Comparison of ENCODE assay signal across 19 mouse cellular contexts in genomic region chr16:91867672-91868071, GRCm38 (mm10).
DNase-seq lines count a peak whose midpoint lies in the region; ATAC-seq and TF ChIP-seq lines count a peak whose summit lies in the region.
"Had no signal": no experiment of that assay in that cellular context is flagged by ENCODE, and none has a peak within 500 bp of the region (broad histone marks: within the 10 kb centered on the region; RNA-seq: fewer than 3 reads in every experiment).

No protein-coding gene starts in this region.

- 0 out of 2 replicates have a peak overlapping the region, but pooled peaks have one; percentile 52 for H3K27ac ChIP-seq in hindbrain, embryonic 13.5 days
- H3K27ac ChIP-seq in hindbrain, embryonic 12.5 days: no peak overlapping the region
- peak overlapping the region; percentile 23 for H3K27ac ChIP-seq in neural tube, embryonic 13.5 days (replicated peaks)
- peak overlapping the region; percentile 3; the same call in 1 of the 2 replicates for H3K27ac ChIP-seq in hindbrain, embryonic 16.5 days (ENCODE audit: low read depth, low read length)
- no peak overlapping the region for H3K27ac ChIP-seq in intestine, postnatal 0 days (ENCODE audit: low read depth, low read length)
- H3K27ac ChIP-seq: heart, embryonic 10.5 days; intestine, embryonic 15.5 days; limb, embryonic 15.5 days; lung, embryonic 15.5 days had no signal

- H3K4me3 ChIP-seq in hindbrain, embryonic 13.5 days: no peak overlapping the region
- H3K4me3 ChIP-seq in hindbrain, embryonic 12.5 days: no peak overlapping the region
- no peak overlapping the region for H3K4me3 ChIP-seq in neural tube, embryonic 13.5 days
- H3K4me3 ChIP-seq in hindbrain, embryonic 16.5 days (ENCODE audit: low read length): no peak overlapping the region
- no peak overlapping the region for H3K4me3 ChIP-seq in intestine, postnatal 0 days (ENCODE audit: low read depth, low read length)
- H3K4me3 ChIP-seq: heart, embryonic 10.5 days; intestine, embryonic 15.5 days; limb, embryonic 15.5 days; lung, embryonic 15.5 days; myocyte had no signal

- H3K36me3 ChIP-seq in hindbrain, embryonic 13.5 days: peaks cover 92% of the 10 kb centered on the region
- H3K36me3 ChIP-seq in hindbrain, embryonic 12.5 days: peaks cover 83% of the 10 kb centered on the region
- H3K36me3 ChIP-seq in neural tube, embryonic 13.5 days: peaks cover 93% of the 10 kb centered on the region
- H3K36me3 ChIP-seq in hindbrain, embryonic 16.5 days (ENCODE audit: control insufficient read depth, insufficient read depth, low read length): peaks cover 35% of the 10 kb centered on the region
- peaks cover 48% of the 10 kb centered on the region; the same call in 1 of the 2 replicates for H3K36me3 ChIP-seq in intestine, postnatal 0 days (ENCODE audit: control insufficient read depth, insufficient read depth)
- H3K36me3 ChIP-seq: intestine, embryonic 15.5 days had no signal

- no peak for TF ChIP-seq CTCF in intestine, postnatal 0 days (IDR thresholded peaks at IDR 0.05; ENCODE audit: low read depth)

- H3K27me3 ChIP-seq in hindbrain, embryonic 13.5 days: no peaks in the 10 kb centered on the region
- no peaks in the 10 kb centered on the region for H3K27me3 ChIP-seq in hindbrain, embryonic 12.5 days
- H3K27me3 ChIP-seq in neural tube, embryonic 13.5 days: no peaks in the 10 kb centered on the region
- H3K27me3 ChIP-seq in hindbrain, embryonic 16.5 days (replicated peaks; ENCODE audit: control insufficient read depth, insufficient read depth, low read length): no peaks in the 10 kb centered on the region
- no peaks in the 10 kb centered on the region for H3K27me3 ChIP-seq in intestine, postnatal 0 days (replicated peaks; ENCODE audit: control insufficient read depth, insufficient read depth, low read length)
- H3K27me3 ChIP-seq: intestine, embryonic 15.5 days; limb, embryonic 15.5 days; lung, embryonic 15.5 days had no signal

- H3K4me1 ChIP-seq in hindbrain, embryonic 13.5 days (replicated peaks): peaks cover 3% of the 10 kb centered on the region; the same call in 1 of the 2 replicates
- H3K4me1 ChIP-seq in hindbrain, embryonic 12.5 days: peaks cover 4% of the 10 kb centered on the region; the same call in 1 of the 2 replicates
- peaks cover 21% of the 10 kb centered on the region for H3K4me1 ChIP-seq in neural tube, embryonic 13.5 days (replicated peaks)
- no peaks in the 10 kb centered on the region; the same call in 1 of the 2 replicates for H3K4me1 ChIP-seq in hindbrain, embryonic 16.5 days (ENCODE audit: control insufficient read depth, insufficient read depth, low read depth, low read length)
- H3K4me1 ChIP-seq in intestine, postnatal 0 days (replicated peaks; ENCODE audit: control insufficient read depth, insufficient read depth, low read length): no peaks in the 10 kb centered on the region
- H3K4me1 ChIP-seq: lung, embryonic 15.5 days had no signal

- H3K9ac ChIP-seq in hindbrain, embryonic 13.5 days: no peak overlapping the region
- H3K9ac ChIP-seq in hindbrain, embryonic 12.5 days: no peak overlapping the region
- no peak overlapping the region for H3K9ac ChIP-seq in neural tube, embryonic 13.5 days
- no peak overlapping the region for H3K9ac ChIP-seq in hindbrain, embryonic 16.5 days (ENCODE audit: low read depth, low read length)
- H3K9ac ChIP-seq in intestine, postnatal 0 days (ENCODE audit: low read depth, low read length): no peak overlapping the region
- H3K9ac ChIP-seq: intestine, embryonic 15.5 days; limb, embryonic 15.5 days; lung, embryonic 15.5 days had no signal

- H3K9me3 ChIP-seq in hindbrain, embryonic 13.5 days: no peaks in the 10 kb centered on the region
- H3K9me3 ChIP-seq in hindbrain, embryonic 12.5 days (replicated peaks): no peaks in the 10 kb centered on the region
- H3K9me3 ChIP-seq in neural tube, embryonic 13.5 days: no peaks in the 10 kb centered on the region
- H3K9me3 ChIP-seq in hindbrain, embryonic 16.5 days (ENCODE audit: control insufficient read depth, low read length): no peaks in the 10 kb centered on the region
- H3K9me3 ChIP-seq in intestine, postnatal 0 days (ENCODE audit: control insufficient read depth): no peaks in the 10 kb centered on the region
- H3K9me3 ChIP-seq: G1E; heart, embryonic 10.5 days; intestine, embryonic 15.5 days; limb, embryonic 15.5 days; lung, embryonic 15.5 days had no signal

- WGBS in hindbrain, embryonic 13.5 days: 91% methylated on average over 8 of the region's 8 CpGs
- 93% methylated on average over 8 of the region's 8 CpGs for WGBS in hindbrain, embryonic 12.5 days
- WGBS in neural tube, embryonic 13.5 days: 80% methylated on average over 8 of the region's 8 CpGs
- 75% methylated on average over 8 of the region's 8 CpGs for WGBS in hindbrain, embryonic 16.5 days
- 95% methylated on average over 8 of the region's 8 CpGs for WGBS in intestine, postnatal 0 days

- H3K4me2 ChIP-seq in hindbrain, embryonic 13.5 days: no peak overlapping the region
- H3K4me2 ChIP-seq in hindbrain, embryonic 12.5 days (replicated peaks): no peak overlapping the region
- no peak overlapping the region for H3K4me2 ChIP-seq in neural tube, embryonic 13.5 days
- no peak overlapping the region for H3K4me2 ChIP-seq in hindbrain, embryonic 16.5 days (ENCODE audit: low read length)
- H3K4me2 ChIP-seq in intestine, postnatal 0 days (replicated peaks; ENCODE audit: low read depth): no peak overlapping the region
- H3K4me2 ChIP-seq: intestine, embryonic 15.5 days; limb, embryonic 15.5 days; lung, embryonic 15.5 days had no signal

- no peak for ATAC-seq in hindbrain, embryonic 13.5 days (ENCODE audit: low FRiP score)
- no peak for ATAC-seq in hindbrain, embryonic 12.5 days (ENCODE audit: low FRiP score)
- ATAC-seq in neural tube, embryonic 13.5 days (ENCODE audit: low read depth): no peak
- 0 out of 2 replicates have a peak, but pooled peaks have one; percentile 46 for ATAC-seq in hindbrain, embryonic 16.5 days
- ATAC-seq in intestine, postnatal 0 days: no peak
- ATAC-seq: intestine, embryonic 15.5 days had no signal

- no peak for DNase-seq in neural tube, embryonic 10.5 days (ENCODE audit: extremely low spot score, low spot score)
- no peak for DNase-seq in right cerebral cortex, postnatal 36 days (ENCODE audit: low spot score in 2 of 2)
- DNase-seq: adrenal gland, adult 2 months; gastrocnemius, postnatal 14 days; heart, postnatal 14 days; kidney, postnatal 10 days; layer of hippocampus, adult 9-11 months; right cerebral cortex, postnatal 25 days had no signal

Comparison
In these comparisons a context has a peak if more than half of its experiments do, and no peak if none do; other contexts are left out.
1. H3K27ac ChIP-seq: peak in hindbrain, embryonic 13.5 days (single experiment), neural tube, embryonic 13.5 days (single experiment) and hindbrain, embryonic 16.5 days (single experiment); none in hindbrain, embryonic 12.5 days (single experiment) and intestine, postnatal 0 days (single experiment).